Mouse (Mus musculus) lung, postnatal 25 days (tissue): Measurements from ENCODE around the gene Tfpt.
"Not testable (repeated sequence)": the region's sequence is repeated elsewhere in the genome, so short reads cannot be mapped to it uniquely, and the experiment has no call there.

Source experiments
- DNase-seq: peaks from one replicate; pipeline ENCODE4 v3.0.0; 2022; ENCODE audit warnings: low spot score

Tfpt gene

DNA sequence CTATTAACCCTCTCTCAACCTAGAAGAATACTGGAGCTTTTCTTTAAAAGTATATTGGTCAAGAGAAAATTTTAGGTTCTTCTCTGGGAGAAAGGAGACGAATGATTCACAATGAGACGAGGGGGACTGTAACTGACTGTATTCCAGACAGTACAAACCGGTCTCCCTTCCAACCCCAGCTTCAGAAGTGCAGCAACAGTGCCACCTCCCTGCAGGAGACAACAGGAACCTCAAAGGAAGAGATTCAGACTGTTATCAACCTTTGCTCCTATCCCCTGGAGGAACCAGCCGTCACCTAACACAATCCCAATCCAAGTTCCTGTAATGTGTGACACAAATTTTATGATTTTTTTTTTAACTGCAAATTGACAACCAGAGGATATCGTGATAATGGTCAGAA, 55.5 kb downstream of the Tfpt start:
- no peak for DNase-seq

DNA sequence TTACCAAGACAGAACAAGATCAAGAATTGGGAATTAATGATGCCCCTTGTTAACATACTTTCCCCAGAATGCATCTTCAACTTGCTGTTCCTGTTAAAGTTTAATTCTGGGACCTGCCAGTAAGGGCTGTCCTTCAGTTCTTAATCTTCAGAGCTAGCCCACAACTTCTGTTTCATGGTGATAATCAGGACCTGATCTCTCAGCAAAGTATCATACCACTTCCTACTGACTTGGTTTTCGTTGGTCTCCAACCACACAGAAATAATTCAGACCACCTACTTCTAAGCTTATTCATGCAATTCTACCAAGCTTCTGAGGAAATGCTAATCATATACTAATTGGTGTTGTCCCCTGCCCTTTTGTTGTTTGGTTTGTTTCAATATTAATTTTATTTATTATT, 57.9 kb downstream of the Tfpt start:
- no peak for DNase-seq

GRCm38 (mm10) chr7:3570580-3570979, 59.1 kb downstream of the Tfpt start:
- not testable (repeated sequence) for DNase-seq
